Mouse (Mus musculus) brain, embryonic 14.5 days (tissue): ENCODE data around the gene Syn1.

Source experiments
- CTCF ChIP-seq: fragments of 200-500 bp; IDR thresholded peaks from 2 replicates; pipeline ENCODE4 v1.5.1; 2012; ENCODE audit warnings: inconsistent platforms, mild to moderate bottlenecking, moderate library complexity, borderline replicate concordance; ENCODE audit not compliant: insufficient read depth, insufficient read length; ENCODE audit errors: extremely low read depth
- POLR2A ChIP-seq: fragments of 200-500 bp; IDR thresholded peaks from 2 replicates; pipeline ENCODE4 v1.6.1; 2012; ENCODE audit warnings: mild to moderate bottlenecking, inconsistent platforms, borderline replicate concordance; ENCODE audit not compliant: poor library complexity, insufficient read depth, insufficient read length, severe bottlenecking; ENCODE audit errors: extremely low read depth

DNA sequence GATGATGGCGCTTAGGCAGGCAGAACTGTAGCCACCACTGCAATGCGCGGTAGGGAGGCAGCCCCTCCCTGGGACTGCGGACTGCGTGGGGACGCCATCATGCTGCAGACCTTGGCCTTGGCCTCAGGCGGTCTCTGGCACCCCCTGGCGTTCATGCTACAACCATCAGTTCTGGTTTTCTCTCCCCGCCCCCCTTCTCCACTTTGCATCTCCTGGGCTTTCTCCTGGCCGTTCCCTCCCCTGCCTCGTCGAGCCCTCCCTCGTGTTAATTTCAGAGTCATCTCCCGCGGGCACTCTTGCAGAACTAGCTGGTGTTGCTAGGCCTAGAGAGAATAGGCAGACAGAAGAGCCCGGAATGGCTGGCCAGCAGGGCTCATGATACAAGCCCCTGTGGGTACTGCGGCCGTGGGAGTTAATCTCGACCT, 101.6 kb downstream of the Syn1 start:
- TF ChIP-seq POLR2A: no peak
- TF ChIP-seq CTCF: peak; percentile 68
